Mouse (Mus musculus) ES-Bruce4 (cell line): ENCODE measurements at regions not wholly inside any gene's neighbourhood (a gene's known extent, or its start where the extent isn't known, plus 50 kb on each side); places are given as distances from the start of the nearest gene placed in this dataset.

ENCODE experiments used
- H3K27ac ChIP-seq: 2 replicates; pipeline ENCODE4 v1.5.1; 2012; ENCODE audit warnings: low read length, inconsistent platforms; ENCODE audit not compliant: insufficient read depth
- H3K27me3 ChIP-seq: 2 replicates; pipeline ENCODE4 v1.6.1; 2012; ENCODE audit warnings: mild to moderate bottlenecking, low read length, inconsistent platforms; ENCODE audit not compliant: control insufficient read depth, poor library complexity, insufficient read depth, severe bottlenecking
- H3K36me3 ChIP-seq: 2 replicates; pipeline ENCODE4 v1.6.1; 2012; ENCODE audit warnings: inconsistent platforms, mild to moderate bottlenecking, low read length, moderate library complexity; ENCODE audit not compliant: control insufficient read depth, poor library complexity, insufficient read depth, severe bottlenecking
- H3K4me1 ChIP-seq: one replicate; pipeline ENCODE4 v1.8.1; 2011; ENCODE audit warnings: low read length; ENCODE audit not compliant: control insufficient read depth, insufficient read depth
- H3K4me3 ChIP-seq: 2 replicates; pipeline ENCODE4 v1.5.1; 2011; ENCODE audit warnings: low read depth, mild to moderate bottlenecking, low read length
- H3K9ac ChIP-seq: 2 replicates; pipeline ENCODE4 v1.6.1; 2012; ENCODE audit warnings: low read depth, mild to moderate bottlenecking, inconsistent platforms; ENCODE audit not compliant: poor library complexity, severe bottlenecking
- H3K9me3 ChIP-seq: replicated peaks from 2 replicates; pipeline ENCODE4 v1.6.1; 2012; ENCODE audit warnings: mild to moderate bottlenecking, low read length, inconsistent platforms; ENCODE audit not compliant: control insufficient read depth, poor library complexity, insufficient read depth, severe bottlenecking
- CTCF ChIP-seq: IDR thresholded peaks from one replicate; pipeline ENCODE4 v1.8.1; 2011; ENCODE audit warnings: low read depth, low read length
- EP300 ChIP-seq: IDR thresholded peaks from 2 replicates; pipeline ENCODE4 v1.6.1; 2011; ENCODE audit warnings: low read depth, low read length; ENCODE audit not compliant: insufficient read depth
- POLR2A ChIP-seq: IDR thresholded peaks from one replicate; pipeline ENCODE4 v1.8.1; 2011; ENCODE audit warnings: low read length; ENCODE audit not compliant: insufficient read depth

DNA sequence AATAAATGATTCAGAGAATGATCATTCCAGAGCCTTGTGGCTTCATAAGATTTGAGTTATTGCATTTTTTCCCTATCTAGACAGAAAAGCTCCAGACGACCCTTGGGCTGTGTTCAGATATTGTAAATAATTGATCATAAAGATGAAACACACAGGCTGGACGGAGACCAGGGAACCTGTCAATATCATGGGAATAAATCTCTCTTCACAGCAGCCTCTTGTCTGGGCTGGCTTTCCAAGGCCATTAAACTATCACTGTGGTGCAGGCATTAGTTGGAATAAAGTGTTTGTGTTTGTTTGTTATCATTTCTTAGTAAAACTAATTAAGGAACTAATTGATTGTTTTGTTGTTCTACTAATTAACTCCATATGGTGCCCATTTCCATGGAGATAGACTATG, 533.5 kb downstream of the Cdk5rap2 start:
- Histone ChIP-seq H3K4me1 (no peaks in the 10 kb centered on the region), H3K36me3 (no peaks in the 10 kb centered on the region), H3K9me3 (no peaks in the 10 kb centered on the region), H3K4me3 (no peak overlapping the region), H3K27ac (no peak overlapping the region), H3K27me3 (no peaks in the 10 kb centered on the region), H3K9ac (no peak overlapping the region)
- no peak for TF ChIP-seq EP300
- TF ChIP-seq POLR2A, result no peak
- TF ChIP-seq CTCF, result no peak

DNA sequence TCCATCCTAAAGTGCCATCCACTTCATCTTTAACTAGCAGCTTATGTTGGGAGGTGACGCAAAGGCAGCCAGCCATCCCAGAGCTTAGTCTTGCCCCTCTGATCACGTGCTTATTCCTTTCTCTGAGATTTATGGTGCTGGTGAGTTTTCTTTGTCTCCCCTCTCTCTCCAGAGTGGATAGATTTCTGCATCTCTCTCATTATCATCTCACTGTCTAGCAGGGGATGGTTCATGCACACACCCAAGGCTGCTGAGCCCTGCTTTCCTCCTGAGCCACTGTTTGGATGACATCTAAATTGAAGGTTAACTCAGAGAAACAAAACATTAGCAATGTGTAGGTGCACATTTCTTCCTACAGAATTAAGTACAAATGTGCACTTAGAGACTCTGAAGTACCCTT, 539.6 kb downstream of the Cdk5rap2 start:
- Histone ChIP-seq H3K27ac (no peak overlapping the region), H3K36me3 (no peaks in the 10 kb centered on the region), H3K4me1 (no peaks in the 10 kb centered on the region), H3K4me3 (no peak overlapping the region), H3K27me3 (no peaks in the 10 kb centered on the region), H3K9me3 (no peaks in the 10 kb centered on the region), H3K9ac (no peak overlapping the region)
- TF ChIP-seq CTCF (no peak), POLR2A (no peak), EP300 (no peak)

DNA sequence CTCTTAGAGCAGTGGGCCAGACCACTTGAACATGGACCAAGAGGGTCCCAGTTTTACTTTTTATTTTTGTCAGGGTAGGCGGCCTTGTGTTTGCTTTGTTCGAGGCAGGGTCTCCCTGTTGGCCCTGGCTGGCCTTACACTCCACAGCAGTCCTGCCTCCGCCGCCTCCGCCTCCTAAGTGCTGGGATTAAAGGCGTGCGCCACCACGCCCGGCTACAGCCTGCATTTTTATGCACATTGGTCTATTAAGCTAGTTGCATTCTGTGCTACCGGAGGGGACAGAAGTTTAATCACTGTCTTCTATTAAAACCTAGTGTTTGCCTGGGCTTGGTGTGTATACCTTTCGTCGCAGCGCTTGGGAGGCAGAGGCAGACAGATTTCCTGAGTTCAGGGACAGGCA, 555.2 kb downstream of the Cdk5rap2 start:
- no peaks in the 10 kb centered on the region for H3K9me3 ChIP-seq
- no peaks in the 10 kb centered on the region for H3K27me3 ChIP-seq
- no peak overlapping the region for H3K9ac ChIP-seq
- no peak overlapping the region for H3K27ac ChIP-seq
- TF ChIP-seq POLR2A (no peak), CTCF (no peak), EP300 (no peak)
- H3K36me3 ChIP-seq, result no peaks in the 10 kb centered on the region
- H3K4me1 ChIP-seq, result no peaks in the 10 kb centered on the region
- no peak overlapping the region for H3K4me3 ChIP-seq

DNA sequence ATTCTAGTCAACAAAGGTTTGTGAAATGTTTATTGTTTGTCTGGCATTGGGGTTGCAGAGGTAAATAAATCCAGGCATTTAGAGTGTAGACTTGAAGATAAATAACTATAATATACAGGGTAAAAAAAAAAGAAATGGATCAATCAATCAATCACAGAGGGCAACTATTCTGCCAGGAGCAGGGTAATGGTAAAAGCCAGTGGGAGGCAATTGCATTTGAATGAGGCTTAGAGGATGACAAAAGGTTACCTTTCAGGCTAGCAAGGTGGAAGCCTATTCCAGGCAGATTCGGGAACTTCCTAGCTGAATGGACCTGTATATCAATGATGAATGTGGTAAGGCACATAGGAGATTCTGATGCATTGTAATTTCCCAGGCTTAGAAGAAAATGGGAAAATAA, 557.6 kb downstream of the Cdk5rap2 start:
- Histone ChIP-seq H3K27me3 (no peaks in the 10 kb centered on the region), H3K4me3 (no peak overlapping the region), H3K27ac (no peak overlapping the region), H3K36me3 (no peaks in the 10 kb centered on the region), H3K9ac (no peak overlapping the region), H3K4me1 (no peaks in the 10 kb centered on the region), H3K9me3 (no peaks in the 10 kb centered on the region)
- no peak for TF ChIP-seq EP300
- no peak for TF ChIP-seq POLR2A
- TF ChIP-seq CTCF, result no peak

GRCm38 (mm10) chr4:69849423-69849822, 560.8 kb downstream of the Cdk5rap2 start:
- H3K4me1 ChIP-seq, result no peaks in the 10 kb centered on the region
- no peak overlapping the region for H3K9ac ChIP-seq
- no peak overlapping the region for H3K27ac ChIP-seq
- H3K36me3 ChIP-seq, result no peaks in the 10 kb centered on the region
- no peaks in the 10 kb centered on the region for H3K27me3 ChIP-seq
- TF ChIP-seq POLR2A, result no peak
- no peaks in the 10 kb centered on the region for H3K9me3 ChIP-seq
- no peak overlapping the region for H3K4me3 ChIP-seq

DNA sequence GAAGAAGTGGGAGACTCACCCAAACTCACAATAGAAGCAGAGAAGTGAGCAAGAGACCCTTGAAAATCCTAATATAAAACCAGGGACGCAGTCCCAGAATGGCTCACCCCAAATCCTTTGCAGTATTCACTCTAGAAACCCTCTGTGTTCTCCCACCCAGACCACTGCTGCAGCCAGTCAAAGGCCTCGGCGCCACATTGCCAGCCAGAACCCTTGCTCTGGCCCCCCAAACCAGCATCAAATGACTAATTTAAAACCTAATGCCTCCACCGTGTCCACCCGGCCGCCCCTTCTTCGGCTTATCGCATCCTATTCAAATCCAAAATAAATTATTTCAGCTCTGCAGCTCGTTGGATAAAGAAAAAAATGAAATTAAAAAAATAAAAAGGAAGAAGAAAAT, 570.4 kb downstream of the Cdk5rap2 start:
- Histone ChIP-seq H3K4me3 (no peak overlapping the region), H3K27me3 (no peaks in the 10 kb centered on the region), H3K4me1 (no peaks in the 10 kb centered on the region), H3K9me3 (no peaks in the 10 kb centered on the region), H3K9ac (no peak overlapping the region), H3K27ac (no peak overlapping the region), H3K36me3 (no peaks in the 10 kb centered on the region)
- TF ChIP-seq POLR2A (no peak), EP300 (no peak), CTCF (no peak)

- no peak overlapping the region for H3K9ac ChIP-seq
- no peaks in the 10 kb centered on the region for H3K4me1 ChIP-seq
- no peaks in the 10 kb centered on the region for H3K27me3 ChIP-seq
- H3K27ac ChIP-seq, result no peak overlapping the region
- no peaks in the 10 kb centered on the region for H3K9me3 ChIP-seq
- TF ChIP-seq EP300, result no peak
- TF ChIP-seq CTCF, result no peak
- TF ChIP-seq POLR2A, result no peak
- no peak overlapping the region for H3K4me3 ChIP-seq
- H3K36me3 ChIP-seq, result no peaks in the 10 kb centered on the region
These were observed 571.3 kb downstream of the Cdk5rap2 start for GRCm38 (mm10) chr4:69838940-69839339.
